Mouse (Mus musculus) hindbrain, postnatal 0 days (tissue): ENCODE measurements around the gene Map7. TPM values are rescaled to one million over a fixed set of nuclear protein-coding genes. Genes with fewer than 3 reads are reported as not detected.

Source experiments
- ATAC-seq: fragments of 200-750 bp; cut with Nextera tagmentation; 2 replicates; pipeline ENCODE4 v1.8.0; 2017; ENCODE audit warnings: mild to moderate bottlenecking, moderate TSS enrichment, moderate library complexity
- DNase-seq: peaks from one replicate; pipeline ENCODE4 v3.0.0-alpha.2; 2015; ENCODE audit warnings: low spot score
- H3K27ac ChIP-seq: fragments of 300-500 bp; sonication (generic); 2 replicates; pipeline ENCODE4 v1.5.1; 2014; ENCODE audit warnings: mild to moderate bottlenecking
- H3K27me3 ChIP-seq: fragments of 300-500 bp; sonication (generic); 2 replicates; pipeline ENCODE4 v1.6.1; 2014; ENCODE audit warnings: low read length, mixed read lengths; ENCODE audit not compliant: insufficient read depth
- H3K36me3 ChIP-seq: fragments of 300-500 bp; sonication (generic); 2 replicates; pipeline ENCODE4 v1.6.1; 2014; ENCODE audit warnings: low read length, mixed read lengths; ENCODE audit not compliant: insufficient read depth
- H3K4me1 ChIP-seq: fragments of 300-500 bp; sonication (generic); 2 replicates; pipeline ENCODE4 v1.6.1; 2014; ENCODE audit warnings: antibody characterized with exemption, low read length, mixed read lengths; ENCODE audit not compliant: insufficient read depth
- H3K4me2 ChIP-seq: fragments of 300-500 bp; sonication (generic); 2 replicates; pipeline ENCODE4 v1.6.1; 2014; ENCODE audit warnings: low read depth, mild to moderate bottlenecking, low read length, moderate library complexity, mixed read lengths
- H3K4me3 ChIP-seq: fragments of 300-500 bp; sonication (generic); 2 replicates; pipeline ENCODE4 v1.5.1; 2014; ENCODE audit warnings: low read length
- H3K9ac ChIP-seq: fragments of 300-500 bp; sonication (generic); replicated peaks from 2 replicates; pipeline ENCODE4 v1.6.1; 2014; ENCODE audit warnings: mild to moderate bottlenecking, low read length, moderate library complexity, mixed read lengths
- H3K9me3 ChIP-seq: fragments of 300-500 bp; sonication (generic); 2 replicates; pipeline ENCODE4 v1.6.1; 2016; ENCODE audit warnings: low read length, mixed read lengths
- CTCF ChIP-seq: IDR thresholded peaks from 2 replicates; pipeline ENCODE4 v1.5.1; 2016; ENCODE audit warnings: antibody characterized with exemption, control low read depth, low read depth
- WGBS: fragments of 180-500 bp; shearing (Covaris S2); extraction: QIAGEN DNeasy Blood & Tissue Kit; methylation state at CpG from one replicate; pipeline ENCODE4 v1.1.7; 2014; 5-methylcytosine and 5-hydroxymethylcytosine counted together
- polyA plus RNA-seq: library from polyadenylated mRNA; unstranded; fragments of >200 nt; fragmentation: Nextera tagmentation; extraction: Ambion mirVana; gene quantifications from 2 replicates; pipeline ENCODE4 v1.2.1, GENCODE M21; 2015
- total RNA-seq: library from RNA; depleted of rRNA; stranded (reverse); fragments of >200 nt; gene quantifications from 2 replicates; pipeline ENCODE4 v1.2.3, GENCODE M21; 2014

Gene Map7
- total and polyA plus RNA-seq, 2 experiments from 2014 or later = 6.2 to 15.1 TPM

DNA sequence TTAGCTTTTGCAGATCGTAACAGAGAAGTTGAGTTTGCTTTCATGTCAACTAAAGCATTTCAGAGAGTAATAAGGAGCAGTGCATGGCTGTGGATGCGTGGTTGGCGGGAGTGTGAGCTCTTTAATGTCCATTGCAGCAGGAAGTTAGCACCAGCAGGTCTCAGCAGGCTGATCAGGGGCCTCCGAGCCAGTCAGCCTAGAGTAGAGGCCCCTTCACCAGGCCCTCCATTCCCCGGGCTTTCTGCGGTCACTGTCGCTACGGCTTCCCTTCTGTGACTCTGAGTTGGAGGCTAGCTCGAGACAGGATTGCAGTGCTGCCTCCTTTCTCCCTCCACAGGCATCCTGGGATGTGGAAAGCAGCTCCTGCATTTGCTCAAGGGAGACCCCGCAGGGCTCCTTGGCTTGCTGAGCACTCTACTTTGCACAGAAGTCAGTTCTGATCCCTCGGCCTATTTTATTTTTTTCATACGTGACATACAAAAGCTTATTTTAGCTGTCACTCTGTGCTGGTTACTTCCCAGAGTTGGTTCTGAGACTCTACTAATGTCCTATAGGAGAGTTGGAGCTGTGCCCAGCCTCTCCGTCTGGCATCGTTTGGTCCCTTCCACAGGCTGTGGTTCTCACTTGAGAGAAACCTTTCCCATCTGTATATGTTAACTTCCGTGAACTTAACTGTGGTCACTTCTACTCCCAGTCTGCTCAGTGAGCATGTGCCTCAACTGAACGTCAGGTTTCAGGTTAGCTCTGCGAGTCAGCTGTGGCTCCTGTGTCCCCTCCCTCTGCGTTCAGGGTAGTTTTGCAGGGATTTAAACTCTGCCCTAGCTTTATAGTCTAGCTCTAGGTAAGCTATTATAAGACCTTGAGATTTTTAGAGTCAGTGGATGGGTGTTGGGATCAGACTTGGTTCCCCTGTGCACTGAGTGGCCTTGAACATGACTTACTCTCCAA is 36.0 kb upstream of the Map7 start:
- H3K36me3 ChIP-seq = no peaks in the 10 kb centered on the region
- H3K9me3 ChIP-seq = no peaks in the 10 kb centered on the region
- no peak overlapping the region for H3K27ac ChIP-seq
- H3K27me3 ChIP-seq = no peaks in the 10 kb centered on the region
- H3K9ac ChIP-seq = no peak overlapping the region
- H3K4me2 ChIP-seq = no peak overlapping the region
- DNase-seq = peak; percentile 38
- H3K4me3 ChIP-seq = no peak overlapping the region
- no peak for TF ChIP-seq CTCF
- 67% methylated on average over 18 of the region's 18 CpGs for WGBS
- no peaks in the 10 kb centered on the region for H3K4me1 ChIP-seq
- no peak for ATAC-seq

DNA sequence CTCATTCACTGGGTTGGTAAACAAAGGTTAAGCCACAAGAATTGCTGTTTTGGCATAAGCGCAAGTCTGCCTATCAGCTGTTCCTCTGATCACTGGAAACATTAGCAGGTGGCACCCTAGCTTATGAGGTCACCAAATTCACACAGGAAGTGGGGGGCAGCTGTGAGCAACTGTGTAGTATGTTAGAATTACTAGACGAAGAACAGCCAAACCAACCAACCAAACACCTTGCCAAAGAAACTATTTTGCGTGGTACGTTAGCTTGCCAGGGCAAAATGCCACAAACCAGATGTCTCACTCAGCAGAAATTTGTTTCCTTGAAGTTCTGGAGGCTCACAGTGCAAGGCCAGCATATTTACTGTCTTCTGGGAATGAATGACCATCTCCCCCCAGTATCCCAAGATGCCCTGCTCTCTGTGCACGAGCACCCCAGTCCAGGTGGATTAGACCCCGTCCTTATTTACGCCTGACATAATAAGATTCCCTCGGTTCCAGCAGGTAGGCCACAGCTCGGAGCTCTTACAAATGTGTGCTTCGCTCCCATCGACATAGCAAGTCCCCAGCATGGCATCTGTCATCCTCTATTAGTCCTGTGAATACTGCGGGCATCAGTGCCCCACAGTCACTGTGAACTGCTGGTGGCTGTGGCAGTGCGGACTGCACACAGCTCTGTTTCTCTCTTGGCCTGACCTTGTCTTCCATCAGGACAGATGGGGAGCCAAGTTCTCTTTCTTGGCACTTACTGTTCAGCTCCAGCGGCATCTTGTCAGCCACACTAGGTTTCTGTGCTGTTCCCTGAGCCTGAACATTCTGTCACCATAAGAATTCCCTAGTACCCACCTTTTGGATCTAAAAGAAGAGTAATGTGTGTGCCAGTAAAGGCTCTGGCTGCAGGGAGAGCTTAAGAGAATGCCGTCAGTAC is 28.5 kb upstream of the Map7 start:
- Histone ChIP-seq H3K4me1 (no peaks in the 10 kb centered on the region), H3K27me3 (no peaks in the 10 kb centered on the region), H3K4me2 (no peak overlapping the region), H3K36me3 (no peaks in the 10 kb centered on the region), H3K4me3 (no peak overlapping the region), H3K9me3 (no peaks in the 10 kb centered on the region), H3K27ac (no peak overlapping the region), H3K9ac (no peak overlapping the region)
- TF ChIP-seq CTCF = no peak
- ATAC-seq (peak; percentile 44; the same call in 1 of the 2 replicates), DNase-seq (peak; percentile 18)
- WGBS = 64% methylated on average over 15 of the region's 15 CpGs

- 59% methylated on average over 4 of the region's 4 CpGs for WGBS
- H3K4me2 ChIP-seq = no peak overlapping the region
Observed at GRCm38 (mm10) chr10:20121981-20122380, 26.3 kb upstream of the Map7 start.

GRCm38 (mm10) chr10:20123401-20123800 is 24.9 kb upstream of the Map7 start:
- Histone ChIP-seq H3K4me2 (no peak overlapping the region), H3K9ac (no peak overlapping the region), H3K4me3 (no peak overlapping the region), H3K9me3 (no peaks in the 10 kb centered on the region), H3K4me1 (no peaks in the 10 kb centered on the region), H3K27me3 (no peaks in the 10 kb centered on the region), H3K27ac (no peak overlapping the region), H3K36me3 (no peaks in the 10 kb centered on the region)
- ATAC-seq = peak; percentile 53; the same call in 1 of the 2 replicates
- peak; percentile 31 for DNase-seq
- TF ChIP-seq CTCF = no peak
- WGBS = 28% methylated on average over 9 of the region's 9 CpGs

More at GRCm38 (mm10) chr10:20121981-20122380, 26.3 kb upstream of the Map7 start:
- ATAC-seq (no peak), DNase-seq (peak; percentile 35)
- Histone ChIP-seq H3K9me3 (no peaks in the 10 kb centered on the region), H3K9ac (no peak overlapping the region), H3K27ac (no peak overlapping the region), H3K27me3 (no peaks in the 10 kb centered on the region), H3K4me1 (no peaks in the 10 kb centered on the region), H3K4me3 (no peak overlapping the region), H3K36me3 (no peaks in the 10 kb centered on the region)
- no peak for TF ChIP-seq CTCF

- Histone ChIP-seq H3K9ac (no peak overlapping the region), H3K36me3 (no peaks in the 10 kb centered on the region), H3K9me3 (no peaks in the 10 kb centered on the region), H3K4me2 (no peak overlapping the region), H3K27ac (no peak overlapping the region), H3K27me3 (no peaks in the 10 kb centered on the region), H3K4me1 (no peaks in the 10 kb centered on the region), H3K4me3 (no peak overlapping the region)
- DNase-seq (no peak), ATAC-seq (no peak)
- no peak for TF ChIP-seq CTCF
- WGBS = 80% methylated on average over 12 of the region's 12 CpGs
Observed at GRCm38 (mm10) chr10:20124576-20124975, 23.7 kb upstream of the Map7 start.

GRCm38 (mm10) chr10:20125226-20125625 is 23.0 kb upstream of the Map7 start:
- Histone ChIP-seq H3K4me2 (no peak overlapping the region), H3K9me3 (no peaks in the 10 kb centered on the region), H3K36me3 (no peaks in the 10 kb centered on the region), H3K4me3 (no peak overlapping the region), H3K27me3 (no peaks in the 10 kb centered on the region), H3K4me1 (no peaks in the 10 kb centered on the region), H3K27ac (no peak overlapping the region), H3K9ac (no peak overlapping the region)
- DNase-seq = peak; percentile 86
- WGBS = 44% methylated on average over 4 of the region's 4 CpGs
- peak; percentile 73 for ATAC-seq
- TF ChIP-seq CTCF = peak; percentile 94
